In the genomic region with DNA sequence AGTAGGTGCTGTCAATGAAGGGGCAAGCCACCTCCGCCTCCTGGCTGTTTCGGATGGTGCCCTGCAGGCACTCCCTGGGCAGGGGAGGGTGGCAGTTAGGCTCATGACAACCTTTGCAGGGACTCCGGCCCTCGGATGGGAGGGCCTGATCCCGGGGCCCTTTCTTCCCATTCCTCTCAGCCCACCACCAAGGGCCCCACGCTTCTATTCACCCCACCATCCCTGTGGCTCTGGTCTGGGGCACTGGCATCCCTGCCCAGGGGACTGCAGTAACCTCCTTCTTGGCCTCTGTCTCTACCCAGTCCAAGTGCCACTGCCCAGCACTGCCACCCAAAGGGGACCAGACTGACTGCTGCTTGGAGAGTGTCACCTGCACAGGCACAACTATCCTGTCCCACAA, we compare ENCODE assay signal across 35 mouse cellular contexts. TPM values are rescaled to one million over a fixed set of nuclear protein-coding genes. Genes with fewer than 3 reads are reported as not detected.
"Had no signal": no experiment of that assay in that cellular context is flagged by ENCODE, and none has a peak within 500 bp of the region (broad histone marks: within the 10 kb centered on the region; RNA-seq: fewer than 3 reads in every experiment).

No protein-coding gene starts in this region.

- ATAC-seq: liver, embryonic 12.5 days; liver, postnatal 0 days; lung, postnatal 0 days; midbrain, embryonic 13.5 days; midbrain, embryonic 15.5 days had no signal

- H3K4me3 ChIP-seq: limb, embryonic 13.5 days; limb, embryonic 15.5 days; liver, embryonic 12.5 days; liver, embryonic 13.5 days; liver, embryonic 15.5 days; lung, embryonic 15.5 days; megakaryocyte, embryonic 14.5 days; midbrain, embryonic 10.5 days; midbrain, embryonic 12.5 days; midbrain, embryonic 13.5 days; midbrain, embryonic 15.5 days; myocyte; neural tube, embryonic 12.5 days had no signal

- H3K27ac ChIP-seq: limb, embryonic 13.5 days; limb, embryonic 15.5 days; liver, embryonic 12.5 days; liver, embryonic 13.5 days; liver, embryonic 14.5 days; liver, embryonic 15.5 days; lung, embryonic 15.5 days; macrophage; midbrain, embryonic 10.5 days; midbrain, embryonic 12.5 days; midbrain, embryonic 13.5 days; midbrain, embryonic 15.5 days; neural tube, embryonic 12.5 days had no signal

- H3K9me3 ChIP-seq: limb, embryonic 13.5 days; limb, embryonic 15.5 days; liver, embryonic 12.5 days; liver, embryonic 13.5 days; liver, embryonic 15.5 days; lung, embryonic 15.5 days; megakaryocyte, embryonic 14.5 days; midbrain, embryonic 10.5 days; midbrain, embryonic 12.5 days; midbrain, embryonic 13.5 days; midbrain, embryonic 15.5 days; neural tube, embryonic 12.5 days had no signal

- H3K27me3 ChIP-seq: limb, embryonic 13.5 days; limb, embryonic 15.5 days; liver, embryonic 12.5 days; liver, embryonic 13.5 days; liver, embryonic 15.5 days; lung, embryonic 15.5 days; megakaryocyte, embryonic 14.5 days; midbrain, embryonic 12.5 days; midbrain, embryonic 13.5 days; midbrain, embryonic 15.5 days; neural tube, embryonic 12.5 days had no signal

- DNase-seq: left cerebral cortex, postnatal 4 days; liver; liver, embryonic 13.5 days; liver, postnatal 0 days; lung, adult 18-20 months; lung, adult 2 months; lung, embryonic 14.5 days; lung, postnatal 10 days; lung, postnatal 14 days; lung, postnatal 36 days; lung, postnatal 4 days; midbrain, embryonic 14.5 days had no signal

- H3K4me1 ChIP-seq: limb, embryonic 13.5 days; limb, embryonic 15.5 days; liver, embryonic 12.5 days; liver, embryonic 13.5 days; liver, embryonic 15.5 days; lung, embryonic 15.5 days; midbrain, embryonic 10.5 days; midbrain, embryonic 12.5 days; midbrain, embryonic 13.5 days; midbrain, embryonic 15.5 days; neural tube, embryonic 12.5 days had no signal

- H3K4me2 ChIP-seq: limb, embryonic 13.5 days; limb, embryonic 15.5 days; liver, embryonic 11.5 days; liver, embryonic 12.5 days; liver, embryonic 13.5 days; liver, embryonic 15.5 days; lung, embryonic 14.5 days; lung, embryonic 15.5 days; midbrain, embryonic 11.5 days; midbrain, embryonic 12.5 days; midbrain, embryonic 13.5 days; midbrain, embryonic 15.5 days; neural tube, embryonic 12.5 days had no signal

- H3K9ac ChIP-seq: limb, embryonic 15.5 days; liver, embryonic 12.5 days; liver, embryonic 13.5 days; liver, embryonic 14.5 days; liver, embryonic 15.5 days; liver, postnatal 0 days; lung, embryonic 14.5 days; lung, embryonic 15.5 days; midbrain, embryonic 12.5 days; midbrain, embryonic 13.5 days; midbrain, embryonic 15.5 days; neural tube, embryonic 12.5 days had no signal

RNA-seq across cellular contexts. Expression of gene Trib3, which starts 21.6 kb away (rescaled TPM):
- total RNA-seq: megakaryocyte progenitor cell, adult 5-6 weeks; monocyte, adult 5-6 weeks had no signal

RNA-seq across cellular contexts. Expression of gene Nrsn2, which starts 54.2 kb away (rescaled TPM):
- total RNA-seq: liver, adult 2 months; megakaryocyte progenitor cell, adult 5-6 weeks; megakaryocyte, adult 5-6 weeks; megakaryocyte-erythroid progenitor cell, adult 5-6 weeks; monocyte, adult 5-6 weeks had no signal
- polyA plus RNA-seq: liver, adult 2 months; liver, embryonic 14.5 days; liver, embryonic 15.5 days; liver, embryonic 16.5 days; liver, postnatal 0 days; lung, adult 2 months; lung, embryonic 14.5 days; lung, postnatal 0 days; macrophage; myocyte had no signal
